Mouse (Mus musculus) ovary, postnatal 36 days (tissue): ENCODE measurements around the gene Mageb3.
A peak's percentile ranks its signal among the peaks of the same experiment; 100 is the strongest.
"Not testable (repeated sequence)": the region's sequence is repeated elsewhere in the genome, so short reads cannot be mapped to it uniquely, and the experiment has no call there.

Source experiments
- DNase-seq: peaks from one replicate; pipeline ENCODE4 v3.0.0; 2022; ENCODE audit warnings: low spot score, mixed read lengths

Gene Mageb3

DNA sequence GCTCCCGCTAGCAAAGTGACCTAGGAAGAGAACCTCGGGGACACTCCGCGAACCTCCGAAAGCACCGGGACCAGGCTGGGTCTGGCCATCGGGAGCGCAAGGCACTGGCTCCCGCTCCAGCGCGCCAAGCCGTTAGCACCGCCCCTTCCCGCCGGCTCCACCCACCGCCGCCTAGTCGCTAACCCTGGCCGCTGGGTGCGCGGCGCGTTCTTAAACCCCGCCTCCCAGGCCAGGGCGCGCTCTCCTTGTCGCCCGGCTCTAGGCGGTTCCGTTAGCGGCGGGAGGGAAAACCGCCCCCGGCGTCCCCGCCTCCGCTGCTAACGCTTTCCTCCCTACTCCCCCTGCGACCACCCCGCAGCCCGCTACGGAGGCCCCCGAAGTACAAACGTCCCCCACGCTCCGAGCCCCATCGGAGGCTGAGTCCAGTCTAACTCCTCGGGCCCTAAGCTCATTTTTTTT, at the start of gene Mageb3, which contains the start of gene Ctdspl2:
TSS of gene Mageb3 (minus strand) at position 328 of the 459 bp plus-strand sequence.
TSS of gene Ctdspl2 (plus strand) at position 237 of the 459 bp plus-strand sequence.
- peak; percentile 98 for DNase-seq

DNA sequence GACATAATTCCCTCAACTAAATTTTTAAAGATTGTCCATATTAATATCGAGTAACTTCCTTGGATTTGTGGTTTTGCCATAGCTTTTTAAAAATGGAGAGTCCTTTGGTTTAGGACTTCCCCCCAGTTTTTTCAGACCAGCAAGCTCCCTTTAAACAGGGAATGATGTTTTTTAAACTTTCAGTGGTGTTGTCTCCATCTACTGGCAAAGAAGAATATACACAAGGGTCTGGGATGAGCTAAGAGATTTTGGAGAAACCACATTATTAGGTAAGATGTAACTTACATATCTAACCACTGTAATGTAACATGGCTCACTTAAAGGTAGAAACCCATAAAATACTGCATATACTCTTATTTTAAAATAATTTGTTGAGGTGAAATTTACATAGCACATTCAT, 39.8 kb upstream of the Mageb3 start:
- no peak for DNase-seq

DNA sequence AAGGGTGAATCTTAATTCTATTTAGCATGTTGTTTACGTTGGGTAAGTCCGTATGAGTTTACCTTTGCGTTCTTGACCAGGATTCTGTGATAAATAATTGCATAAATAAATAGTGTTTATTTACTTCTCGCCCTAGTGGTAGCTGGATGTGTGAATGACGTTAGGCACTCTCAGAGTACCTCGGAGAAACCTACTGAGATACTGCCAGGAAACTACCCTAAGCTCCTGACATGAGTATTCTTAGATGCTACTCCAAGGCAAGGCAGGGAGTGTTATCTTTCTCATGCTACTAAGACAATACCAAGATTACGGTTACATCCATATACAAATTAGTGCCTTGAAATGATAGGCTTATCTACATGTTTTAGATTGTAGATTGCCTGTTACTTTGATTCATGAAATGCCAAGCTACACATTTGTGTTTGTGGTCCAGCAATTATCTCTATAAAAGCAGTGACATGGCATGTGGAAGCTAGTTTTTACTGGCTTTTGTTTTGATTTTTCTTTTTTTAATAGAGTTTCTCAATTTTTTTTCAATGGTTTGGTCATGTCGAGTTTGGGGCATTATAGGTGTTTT, 1.4 kb upstream of the Mageb3 start:
- no peak for DNase-seq

DNA sequence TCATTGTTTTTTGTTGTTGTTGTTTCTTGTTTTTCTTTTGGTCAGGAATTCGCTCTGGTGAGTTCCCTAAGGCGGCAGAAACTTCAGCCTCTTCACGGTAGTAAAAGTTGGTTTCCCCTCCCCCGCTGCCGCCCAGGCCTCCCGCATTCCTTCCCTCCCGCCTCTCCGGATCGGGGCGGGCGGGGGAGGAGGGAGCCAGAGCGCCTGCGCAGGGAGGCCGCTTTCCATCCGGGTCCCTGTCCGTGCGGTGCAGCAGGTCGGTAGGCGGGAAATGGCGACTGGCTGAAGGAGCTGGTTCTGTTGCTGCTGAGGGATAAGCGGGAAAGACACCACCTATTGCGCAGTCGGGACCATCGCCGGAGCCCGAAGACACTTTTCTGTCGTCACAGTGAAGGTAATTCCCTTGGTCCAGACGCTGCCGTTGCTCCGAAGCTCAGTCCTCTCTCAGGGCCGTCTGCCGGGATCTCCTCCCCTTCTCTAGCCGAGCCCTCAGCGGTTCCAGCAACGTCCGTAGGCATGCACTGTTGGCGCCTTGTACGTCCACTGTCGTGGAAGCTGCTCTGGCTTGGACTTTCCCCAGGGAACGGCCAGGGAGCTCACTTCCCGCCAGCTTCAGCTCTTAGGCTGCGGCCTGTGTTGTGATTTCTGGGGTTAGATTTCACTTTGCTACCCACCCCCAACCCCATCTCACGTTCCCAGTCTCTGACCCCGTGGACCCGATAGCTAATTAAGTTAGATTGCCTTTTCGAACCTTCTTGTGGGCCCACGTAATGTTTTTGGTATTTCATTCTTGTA, 529 bp upstream of the Mageb3 start:
- DNase-seq, result peak; percentile 96

DNA sequence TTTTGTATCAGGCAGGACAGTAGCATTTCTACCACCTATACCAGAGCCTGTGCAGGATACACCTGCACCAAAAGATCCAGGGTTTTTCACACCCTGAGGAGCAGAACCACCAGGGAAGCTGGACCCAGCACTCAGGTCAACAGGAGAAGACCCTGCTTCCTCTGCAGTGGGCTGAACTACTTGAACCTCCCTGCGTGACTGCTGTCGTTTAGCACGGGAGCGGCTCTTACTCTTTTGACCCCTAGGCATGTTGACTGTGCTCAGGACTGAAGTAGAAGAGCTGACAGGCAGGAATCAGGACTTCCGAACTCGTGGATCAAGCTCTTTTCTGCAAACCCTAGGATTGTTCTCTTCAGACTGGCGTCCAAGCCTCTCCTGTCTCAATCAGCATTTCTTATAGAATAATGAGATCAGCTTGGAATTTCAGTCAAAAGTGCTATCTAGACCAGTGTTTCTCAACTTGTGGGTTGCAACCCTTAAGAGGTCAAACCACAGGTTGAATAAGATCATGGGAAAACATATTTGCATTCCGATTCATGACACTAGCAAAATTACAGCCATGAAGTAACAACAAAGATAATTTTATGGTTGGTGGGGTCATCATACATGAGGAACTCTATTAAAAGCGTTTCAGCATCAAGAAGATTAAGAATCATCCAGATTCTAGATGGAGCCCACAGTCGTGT, 778 bp downstream of the Mageb3 start:
- DNase-seq, result no peak

DNA sequence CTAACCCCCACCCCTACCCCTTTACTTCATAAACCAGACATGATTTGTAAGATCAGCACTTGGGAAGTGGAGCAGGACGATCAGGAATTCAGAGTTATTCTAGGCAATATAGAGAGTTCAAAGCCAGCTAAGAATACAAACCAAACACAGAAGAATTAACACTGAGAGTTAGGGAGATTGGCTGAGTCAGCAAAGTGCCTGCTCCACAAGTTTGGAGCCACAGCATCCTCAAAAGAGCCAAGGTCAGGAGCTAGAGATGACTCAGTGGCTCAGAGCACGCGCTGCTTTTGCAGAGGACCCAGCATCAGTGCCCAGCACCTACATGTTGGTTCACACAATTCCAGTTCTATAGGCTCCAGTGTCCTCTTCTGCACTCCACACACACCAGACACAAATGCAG, 12.5 kb downstream of the Mageb3 start:
- no peak for DNase-seq

DNA sequence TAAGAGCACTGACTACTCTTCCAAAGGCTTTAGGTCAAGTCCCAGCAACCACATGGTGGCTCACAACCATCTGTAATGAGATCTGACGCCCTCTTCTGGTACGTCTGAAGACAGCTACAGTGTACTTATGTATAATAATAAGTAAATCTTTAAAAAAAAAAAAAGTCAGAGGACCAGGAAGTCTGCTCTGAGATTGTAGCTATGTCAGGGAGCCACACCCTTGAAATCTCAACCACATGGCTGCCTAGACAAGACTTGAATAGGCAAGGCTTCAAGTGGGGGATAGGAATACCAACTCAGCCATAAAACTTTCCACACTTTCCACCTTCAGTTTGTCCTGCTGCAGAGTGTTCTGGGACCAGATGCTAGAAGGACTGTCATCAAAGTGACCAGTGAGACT, 18.3 kb downstream of the Mageb3 start:
- not testable (repeated sequence) for DNase-seq

DNA sequence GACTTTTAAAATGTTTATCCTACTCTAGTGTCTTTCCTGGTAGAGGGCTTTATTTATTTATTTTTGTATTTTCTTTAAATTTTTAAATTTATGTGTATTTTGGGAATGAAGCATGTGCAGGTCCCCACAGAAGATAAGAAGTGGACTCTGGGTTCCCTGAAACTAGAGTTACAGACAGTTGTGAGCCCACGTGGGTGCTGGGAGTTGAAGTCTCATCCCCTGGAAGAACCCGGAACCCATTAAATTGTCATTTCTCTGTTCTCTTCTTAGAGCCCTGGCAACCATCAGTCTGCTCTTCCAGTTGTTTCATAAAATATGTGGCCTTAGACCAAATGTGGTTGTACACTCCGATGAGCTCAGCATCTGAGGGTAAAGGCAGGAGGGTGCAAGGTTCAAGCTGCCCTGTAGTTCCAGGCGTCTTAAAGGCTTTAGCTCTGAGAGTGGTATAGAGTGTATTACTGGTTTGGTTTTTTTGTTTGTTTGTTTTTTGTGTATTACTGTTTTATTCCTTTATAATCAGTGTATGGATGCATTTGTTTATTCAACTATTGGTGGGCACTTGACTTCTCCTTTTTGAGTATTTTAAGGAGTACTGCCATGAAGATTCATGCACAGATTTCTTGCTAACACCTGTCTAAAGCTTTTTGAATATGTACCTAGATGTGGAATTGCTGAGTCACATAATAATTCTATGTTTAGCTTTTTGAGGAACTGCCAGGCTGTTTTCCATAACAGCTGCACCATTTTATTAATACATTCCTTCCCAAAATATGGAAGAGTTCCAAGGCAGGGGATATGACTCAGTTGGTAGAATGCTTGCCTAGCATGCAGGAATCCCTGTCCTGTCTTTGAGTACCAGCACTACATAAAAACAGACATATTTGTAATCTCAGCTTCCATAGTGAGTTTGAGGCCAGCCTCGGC, 39.6 kb downstream of the Mageb3 start:
- no peak for DNase-seq

DNA sequence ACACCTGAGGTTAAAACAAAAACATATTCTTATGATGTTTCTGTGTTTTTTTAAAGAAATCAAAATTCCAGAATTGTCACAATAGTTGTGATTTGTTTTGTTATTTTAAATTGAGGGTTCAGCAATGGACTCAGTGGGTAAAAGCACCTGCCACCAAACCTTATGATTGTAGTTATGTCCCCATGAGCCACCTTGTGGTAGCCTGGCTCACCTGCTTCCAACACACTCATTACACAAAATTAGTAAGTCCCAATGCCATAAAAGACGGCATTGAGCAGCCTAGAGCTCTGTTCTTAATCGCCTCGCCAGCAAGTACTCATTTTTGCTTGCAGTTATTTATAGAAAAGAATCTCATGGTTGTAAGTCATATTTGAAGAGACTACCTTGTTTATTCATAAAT, 45.9 kb downstream of the Mageb3 start:
- no peak for DNase-seq
